Mouse (Mus musculus): ENCODE measurements around the gene Gsk3a. TPM values are rescaled to one million over a fixed set of nuclear protein-coding genes. Genes with fewer than 3 reads are reported as not detected.

Gene Gsk3a
- total and polyA plus RNA-seq, 3 experiments, result 45.8 to 76.1 (median 47.5) TPM

DNA sequence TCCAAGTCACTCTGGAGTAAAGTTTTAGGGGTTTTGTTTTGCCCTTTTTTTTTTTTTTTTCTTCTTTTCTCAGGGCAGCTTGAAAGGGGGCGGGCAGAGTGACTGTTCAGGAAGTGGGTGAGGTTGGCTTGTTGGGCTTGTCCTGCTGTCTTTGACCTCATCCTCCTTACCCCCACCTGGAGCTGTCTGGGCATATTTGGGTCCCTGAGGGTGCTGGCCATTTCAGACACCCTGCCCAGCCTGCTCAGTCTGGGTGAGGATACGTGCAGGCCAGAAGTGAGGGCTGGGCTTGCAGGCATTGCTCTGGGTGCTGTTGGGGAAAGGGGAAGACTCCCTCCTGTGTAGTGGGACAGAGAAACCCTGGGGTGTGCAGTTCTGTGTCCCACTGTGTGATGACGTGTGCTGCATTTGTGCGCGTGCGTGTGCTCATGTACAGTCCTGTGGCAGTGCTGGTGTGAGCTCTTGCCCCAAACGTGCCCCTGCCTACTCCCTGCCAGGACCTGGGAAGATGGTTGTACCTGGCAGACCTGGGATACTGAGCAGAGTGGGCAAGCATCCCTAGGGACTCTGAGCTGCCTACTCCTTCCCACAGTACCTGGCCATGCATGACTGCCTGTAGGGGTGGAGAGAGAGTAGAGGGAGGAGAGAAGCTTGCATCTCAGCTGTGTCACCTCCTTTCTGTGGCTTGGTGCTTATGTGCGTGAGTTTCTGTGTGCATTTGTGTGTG is 32.1 kb upstream of the Gsk3a start:
- TF ChIP-seq MAZ (IDR thresholded peaks at IDR 0.05; ENCODE audit: low read depth, low read length) (no peak), RAD21 (IDR thresholded peaks at IDR 0.05; ENCODE audit: low read depth, low read length) (no peak), PAX5 (IDR thresholded peaks at IDR 0.05; ENCODE audit: low read length) (no peak), MAX (IDR thresholded peaks at IDR 0.05; ENCODE audit: low read length) (no peak), NELFE (IDR thresholded peaks at IDR 0.05; ENCODE audit: low read depth, low read length) (no peak), ZC3H11A (IDR thresholded peaks at IDR 0.05; ENCODE audit: low read depth, low read length) (no peak), SMC3 (IDR thresholded peaks at IDR 0.05; ENCODE audit: low read depth, low read length) (no peak), ETS1 (conservative IDR thresholded peaks at IDR 0.05; ENCODE audit: low read depth, low read length) (0 out of 2 replicates have a peak, but pooled peaks have one; percentile 27), ZKSCAN1 (IDR thresholded peaks at IDR 0.05; ENCODE audit: borderline replicate concordance, low read depth, low read length) (no peak), ZNF384 (IDR thresholded peaks at IDR 0.05; ENCODE audit: low read depth, low read length) (peak; percentile 90), BHLHE40 (IDR thresholded peaks at IDR 0.05; ENCODE audit: low read depth, low read length) (no peak; the same call in 1 of the 2 replicates), CHD2 (IDR thresholded peaks at IDR 0.05; ENCODE audit: low read length) (no peak), TCF12 (IDR thresholded peaks at IDR 0.05; ENCODE audit: low read depth, low read length) (0 out of 2 replicates have a peak, but pooled peaks have one; percentile 13), USF1 (IDR thresholded peaks at IDR 0.05; ENCODE audit: low read depth, low read length) (no peak), TBP (conservative IDR thresholded peaks at IDR 0.05; ENCODE audit: low read depth, low read length) (no peak), NRF1 (IDR thresholded peaks at IDR 0.05; ENCODE audit: low read depth, low read length) (peak; percentile 83), ELF1 (IDR thresholded peaks at IDR 0.05; ENCODE audit: low read depth, low read length) (peak; percentile 52), IRF4 (IDR thresholded peaks at IDR 0.05; ENCODE audit: low read depth, low read length) (no peak), CHD1 (IDR thresholded peaks at IDR 0.05; ENCODE audit: low read depth, low read length) (no peak), USF2 (conservative IDR thresholded peaks at IDR 0.05; ENCODE audit: low read depth, low read length) (no peak), MXI1 (IDR thresholded peaks at IDR 0.05; ENCODE audit: low read depth, low read length) (peak; percentile 71), MEF2A (IDR thresholded peaks at IDR 0.05; ENCODE audit: borderline replicate concordance, low read depth, low read length) (no peak), EP300 (IDR thresholded peaks at IDR 0.05; ENCODE audit: low read length) (no peak), RCOR1 (conservative IDR thresholded peaks at IDR 0.05; ENCODE audit: low read depth, low read length) (no peak), ZMIZ1 (IDR thresholded peaks at IDR 0.05; ENCODE audit: low read depth, low read length) (0 out of 2 replicates have a peak, but pooled peaks have one; percentile 35), E2F4 (IDR thresholded peaks at IDR 0.05; ENCODE audit: insufficient replicate concordance, low read depth, low read length) (no peak), GABPA (IDR thresholded peaks at IDR 0.05; ENCODE audit: insufficient replicate concordance, low read depth, low read length) (no peak), JUN (IDR thresholded peaks at IDR 0.05; ENCODE audit: insufficient read depth, low read depth, low read length) (no peak), SIN3A (IDR thresholded peaks at IDR 0.05; ENCODE audit: low read length) (peak; percentile 43; the same call in 1 of the 2 replicates), KAT2A (IDR thresholded peaks at IDR 0.05; ENCODE audit: insufficient replicate concordance, low read length) (no peak), UBTF (IDR thresholded peaks at IDR 0.05; ENCODE audit: low read depth, low read length) (no peak), JUND (conservative IDR thresholded peaks at IDR 0.05; ENCODE audit: low read depth, low read length) (no peak), HCFC1 (IDR thresholded peaks at IDR 0.05; ENCODE audit: low read depth, low read length) (no peak), MYC (IDR thresholded peaks at IDR 0.05; ENCODE audit: low read depth, low read length) (no peak), POLR2A (IDR thresholded peaks at IDR 0.05; ENCODE audit: low read depth, low read length) (peak; percentile 36; the same call in 1 of the 2 replicates)
- in situ Hi-C loops (cut with MboI; ENCODE audit: low pct_ligation_motif_present, low pct_unique_long_range_greater_than_20kb, low sequenced_read_pairs), result loop anchor here (10.0 kb wide), 1 partner anchor 85 kb away; no protein-coding TSS in a partner anchor
- Histone ChIP-seq H3K9ac (ENCODE audit: insufficient read depth, low read depth) (peak overlapping the region; percentile 91), H3K27ac (ENCODE audit: insufficient read depth, low read depth) (peak overlapping the region; percentile 81), H3K4me3 (replicated peaks in 1 of 3; ENCODE audit: low read depth in 2 of 3, low read length in 2 of 3, poor library complexity in 1 of 3) (peak overlapping the region; percentile 77 to 97 (median 93)), H3K4me2 (ENCODE audit: insufficient read depth, low read depth, poor library complexity, severe bottlenecking) (peak overlapping the region; percentile 90), H3K27me3 (replicated peaks) (no peaks in the 10 kb centered on the region), H3K79me2 (replicated peaks; ENCODE audit: control insufficient read depth, extremely low read depth, insufficient read depth, poor library complexity, severe bottlenecking) (0 out of 2 replicates have a peak, but pooled peaks cover 2% of the 10 kb centered on the region), H3K36me3 (replicated peaks in 1 of 2; ENCODE audit: control insufficient read depth in 1 of 2, insufficient read depth in 1 of 2, low read length in 1 of 2) (peaks cover 30 to 42% of the 10 kb centered on the region in 2 experiments), H3K4me1 (ENCODE audit: control insufficient read depth in 1 of 2, insufficient read depth in 2 of 2) (peaks cover 35 to 50% of the 10 kb centered on the region in 2 experiments), H3K9me3 (replicated peaks; ENCODE audit: low read length) (no peaks in the 10 kb centered on the region)
- dilution Hi-C loops (cut with MboI; ENCODE audit: extremely low pct_ligation_motif_present, extremely low pct_unique_long_range_greater_than_20kb, low sequenced_read_pairs), result no loop called here
- DNase-seq (ENCODE audit: extremely low read depth), result peak; percentile 65

Measured in CH12.LX (cell line).